Mouse (Mus musculus) heart, adult 9 months (tissue): Measurements from ENCODE around the gene Dnah6.
A peak's percentile ranks its signal among the peaks of the same experiment; 100 is the strongest.

Source experiments
- DNase-seq, 2 experiments: peaks; one replicate each; pipeline ENCODE4 v3.0.0; 2022; ENCODE audit warnings: low spot score in 2 of 2

Dnah6 gene

DNA sequence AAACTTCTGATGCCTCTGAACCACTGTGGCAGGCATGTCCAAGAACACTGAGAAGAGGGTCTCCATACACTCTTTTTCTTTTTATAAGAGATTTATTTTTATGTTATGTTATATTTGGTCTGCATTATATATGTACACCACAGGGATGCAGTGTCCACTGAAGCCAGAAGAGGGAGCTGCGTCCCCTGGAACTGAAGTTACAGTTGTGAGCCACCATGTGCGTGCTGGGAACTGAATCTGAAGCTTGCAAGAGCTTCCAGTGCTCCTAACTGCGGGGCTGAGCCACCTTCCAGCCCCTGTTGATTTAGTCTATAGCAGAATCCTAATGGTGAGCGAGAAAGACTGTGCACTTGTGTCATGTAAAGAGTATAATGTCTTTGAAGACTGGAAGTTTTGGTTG, 78.7 kb downstream of the Dnah6 start:
- no peak for DNase-seq

GRCm38 (mm10) chr6:73140836-73141235, 80.6 kb downstream of the Dnah6 start:
- no peak for DNase-seq

DNA sequence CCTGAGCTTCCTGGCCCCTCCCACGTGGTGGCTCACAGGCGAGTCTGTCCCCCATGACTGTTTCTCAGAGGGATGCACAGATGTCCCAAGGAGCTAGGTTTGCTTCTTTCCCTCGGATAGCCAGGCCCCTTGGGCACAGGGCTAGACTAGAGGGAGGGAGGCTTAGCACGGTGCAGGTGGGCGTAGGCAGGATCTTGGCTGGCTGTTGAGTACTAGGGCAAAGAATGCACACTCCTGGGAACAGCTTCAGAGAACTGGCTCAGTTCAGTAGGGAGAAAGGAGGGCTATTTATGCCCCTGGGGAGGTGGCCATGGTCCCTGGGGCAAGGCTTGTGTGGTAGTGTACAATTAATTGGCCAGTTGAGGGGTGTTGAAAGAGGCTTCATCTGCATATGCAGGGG, 88.7 kb downstream of the Dnah6 start:
- no peak for DNase-seq

GRCm38 (mm10) chr6:73127594-73127993, 93.9 kb downstream of the Dnah6 start:
- no peak for DNase-seq

DNA sequence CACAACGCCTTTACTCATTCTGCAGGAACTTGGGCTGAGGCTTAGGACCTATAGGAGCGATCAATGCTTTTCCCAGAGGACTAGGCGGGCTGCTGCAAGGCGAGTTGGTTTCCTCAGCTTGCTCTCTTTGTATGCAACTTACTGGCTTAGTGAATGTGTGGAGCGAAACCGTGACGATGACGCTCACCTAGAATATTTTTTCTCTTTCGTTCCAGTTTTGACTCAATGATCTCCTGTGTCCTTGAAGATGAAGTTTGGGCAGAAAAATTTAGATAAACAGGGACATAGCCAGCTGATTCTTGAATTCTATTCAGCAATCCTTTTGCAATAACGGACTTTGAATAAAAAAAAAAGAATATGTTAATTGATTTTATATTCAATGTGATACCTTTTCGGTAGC, 101.1 kb downstream of the Dnah6 start:
- DNase-seq = no peak

- no peak for DNase-seq
These were observed 107.6 kb downstream of the Dnah6 start for GRCm38 (mm10) chr6:73113898-73114297.

DNA sequence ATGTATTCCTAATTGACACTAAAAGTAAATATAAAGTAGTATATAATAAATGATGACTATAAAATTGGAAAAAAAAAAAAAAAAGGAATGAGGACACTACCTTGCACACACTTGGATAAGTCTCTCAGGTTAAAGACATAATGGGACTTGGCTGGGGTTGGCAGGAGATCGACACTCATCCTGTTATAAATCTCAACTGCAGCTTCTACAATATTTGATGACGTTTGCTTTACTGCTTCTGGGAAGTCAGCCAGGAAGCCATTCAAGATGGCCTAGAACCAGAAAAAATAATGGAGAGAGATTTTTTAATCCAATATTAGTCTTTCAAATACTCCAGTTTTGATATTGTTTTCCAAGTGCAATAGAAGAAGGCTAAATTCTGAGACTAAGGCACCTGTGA, 108.1 kb downstream of the Dnah6 start:
- DNase-seq = no peak

DNA sequence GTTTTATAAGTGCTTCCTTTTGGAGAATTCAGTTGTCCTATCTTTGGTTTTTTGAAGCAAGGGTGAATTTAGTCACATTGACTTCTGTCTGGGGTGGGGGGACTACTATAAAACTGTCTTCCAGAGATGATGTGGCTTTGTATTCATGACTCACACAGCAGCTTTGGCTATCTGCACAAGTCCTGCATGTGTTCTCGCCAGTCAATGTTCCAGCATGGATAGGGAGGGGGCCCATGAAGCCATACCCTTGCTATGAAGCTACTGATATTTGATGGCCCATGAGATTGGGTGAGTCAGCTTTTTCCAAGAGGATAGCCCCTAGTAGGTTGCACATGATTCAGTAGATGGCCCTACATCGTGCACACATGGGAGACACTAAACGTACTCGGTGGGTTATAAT, 128.3 kb downstream of the Dnah6 start:
- no peak for DNase-seq

DNA sequence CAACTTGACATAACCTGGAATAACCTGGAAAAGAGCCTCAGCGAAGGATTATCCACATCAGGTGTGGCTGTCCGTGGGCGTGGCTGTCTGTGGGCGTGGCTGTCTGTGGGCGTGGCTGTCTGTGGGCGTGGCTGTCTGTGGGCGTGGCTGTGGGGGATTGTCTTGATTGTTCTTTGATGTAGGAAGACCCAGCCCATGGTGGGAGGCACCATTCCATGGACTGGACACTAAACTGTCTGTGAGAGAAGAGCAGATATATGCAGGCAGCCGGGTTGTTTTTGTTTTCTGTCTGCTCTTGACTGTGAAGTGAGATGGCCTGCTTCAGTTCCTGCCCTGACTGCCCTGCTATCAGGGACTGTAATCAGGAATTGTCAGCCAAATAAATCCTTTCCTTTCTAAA, 130.6 kb downstream of the Dnah6 start:
- DNase-seq = no peak

DNA sequence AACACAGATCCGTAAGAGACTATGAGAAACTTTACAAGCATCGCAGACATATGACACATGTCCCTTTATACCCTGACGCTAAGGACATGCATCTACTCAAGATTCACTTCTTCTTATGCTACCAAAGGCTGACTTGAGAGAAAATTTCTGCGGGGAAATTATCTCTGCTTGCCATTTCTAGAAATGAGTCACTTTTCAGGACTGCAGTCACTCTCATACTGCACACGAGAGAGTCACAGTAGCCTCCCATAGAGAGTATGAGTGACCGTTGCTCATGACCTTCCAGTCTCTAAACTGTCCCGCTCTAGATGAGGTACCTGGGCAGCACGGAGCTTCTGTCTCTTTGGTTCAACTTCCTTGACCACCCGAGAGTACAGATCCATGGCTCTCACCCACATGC, 138.9 kb downstream of the Dnah6 start:
- no peak for DNase-seq

GRCm38 (mm10) chr6:73072093-73072786, 149.2 kb downstream of the Dnah6 start:
- no peak for DNase-seq

GRCm38 (mm10) chr6:73071214-73071613, 150.2 kb downstream of the Dnah6 start:
- no peak for DNase-seq

DNA sequence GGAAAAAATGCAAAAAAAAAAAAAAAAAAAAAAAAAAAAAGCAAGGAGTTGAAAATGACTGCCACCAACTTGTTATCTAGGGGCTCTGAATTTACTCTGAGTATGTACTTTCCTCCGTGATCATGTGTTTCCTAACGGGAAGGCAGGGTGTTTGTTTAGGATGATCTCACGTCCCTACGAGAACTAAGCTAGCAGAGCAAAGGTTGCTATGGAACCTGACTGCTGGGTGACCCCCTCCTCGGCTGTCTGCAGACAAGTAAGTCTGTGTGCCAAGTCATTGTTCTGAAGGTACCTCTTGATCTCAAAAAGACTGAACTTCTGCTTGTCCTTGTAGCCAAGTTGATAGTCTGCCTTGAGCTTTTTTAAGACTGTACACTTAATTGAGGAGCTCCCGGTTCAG, 150.8 kb downstream of the Dnah6 start:
- DNase-seq = peak; percentile 48 to 75

DNA sequence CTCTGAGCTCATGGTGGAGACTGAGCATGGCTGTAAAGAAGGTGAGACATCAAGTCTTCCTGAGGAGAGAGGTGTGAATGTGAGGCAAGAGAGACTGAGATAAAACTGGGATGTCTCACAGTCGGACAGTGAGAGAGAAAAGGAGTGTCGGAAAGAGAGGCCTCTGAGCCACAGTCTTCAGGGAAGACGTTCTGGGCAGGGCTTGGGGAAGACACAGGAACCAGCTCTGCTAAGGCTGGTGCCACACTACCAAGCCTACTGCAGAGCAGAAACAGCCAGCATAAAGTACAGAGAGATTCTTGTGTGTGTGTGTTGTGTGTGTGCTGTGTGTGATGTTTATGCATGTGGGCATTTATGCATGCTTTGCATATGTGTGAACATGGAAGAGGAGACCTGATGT, 156.9 kb downstream of the Dnah6 start:
- no peak for DNase-seq

DNA sequence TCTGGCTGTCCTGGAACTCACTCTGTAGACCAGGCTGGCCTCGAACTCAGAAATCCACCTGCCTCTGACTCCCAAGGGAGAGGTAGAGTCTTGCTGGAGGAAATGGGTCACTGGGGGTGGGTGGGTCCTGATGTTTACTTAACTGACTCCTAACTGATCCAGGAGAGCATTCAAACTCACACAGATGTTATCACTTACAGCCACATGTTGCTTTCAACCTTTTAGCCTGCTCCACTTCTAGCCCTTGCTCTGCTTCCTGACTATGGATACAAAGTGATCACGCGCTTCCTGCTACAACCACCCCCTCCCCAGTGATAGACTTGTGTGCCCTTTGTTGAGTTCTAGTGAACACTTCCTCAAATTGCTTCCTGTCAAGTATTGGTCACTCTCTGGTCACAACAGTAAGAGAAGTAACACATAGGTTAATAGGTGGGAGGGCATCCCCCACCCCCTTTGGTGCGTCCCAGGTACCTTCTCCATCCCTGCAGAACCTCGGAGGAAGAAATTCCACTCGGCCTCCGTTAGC, 161.8 kb downstream of the Dnah6 start:
- no peak for DNase-seq

GRCm38 (mm10) chr6:73059162-73059561, 162.3 kb downstream of the Dnah6 start:
- DNase-seq = no peak

GRCm38 (mm10) chr6:73055347-73055746, 166.1 kb downstream of the Dnah6 start:
- DNase-seq = no peak

DNA sequence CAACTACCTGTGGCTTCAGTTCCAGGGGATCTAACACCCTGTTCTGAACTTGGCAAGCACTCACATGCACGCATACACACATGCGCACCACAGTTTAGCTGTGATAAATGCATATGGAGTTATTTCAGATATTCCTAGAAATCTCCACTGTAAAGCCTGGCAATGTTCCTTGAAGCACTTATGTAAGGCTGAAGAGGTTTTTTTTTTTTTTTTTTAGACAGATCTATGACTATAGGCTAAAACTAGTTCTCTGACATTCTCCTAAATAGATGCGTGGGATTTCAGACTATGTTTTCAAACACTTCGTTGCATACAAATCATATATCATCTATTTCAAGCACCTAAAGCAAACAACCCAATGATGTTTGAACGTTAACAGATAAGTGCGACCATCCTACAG, 166.6 kb downstream of the Dnah6 start:
- no peak for DNase-seq

GRCm38 (mm10) chr6:73053526-73053925, 167.9 kb downstream of the Dnah6 start:
- DNase-seq = no peak

- DNase-seq = no peak
These were observed 174.2 kb downstream of the Dnah6 start for GRCm38 (mm10) chr6:73047259-73047658.

DNA sequence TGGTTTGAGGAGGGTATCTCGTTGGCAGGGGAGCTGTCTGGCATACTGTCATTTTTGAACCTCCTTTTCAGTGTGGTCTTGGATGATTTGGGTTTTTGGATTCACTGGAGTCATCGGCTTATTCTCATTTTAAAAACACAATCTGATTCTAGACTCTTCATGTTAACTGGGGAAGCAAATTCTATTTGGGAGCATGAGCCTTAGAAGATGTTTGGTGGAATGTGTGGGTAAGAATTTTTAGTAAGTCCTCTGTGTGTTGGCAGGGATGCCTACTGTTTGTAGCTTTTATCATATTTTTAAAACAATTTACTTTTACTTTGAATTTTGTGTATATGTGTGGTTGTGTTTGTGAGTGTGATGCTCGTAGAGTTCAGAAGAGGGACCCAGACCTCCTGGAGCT, 175.5 kb downstream of the Dnah6 start:
- DNase-seq = no peak

- DNase-seq = no peak
These were observed 179.2 kb downstream of the Dnah6 start for GRCm38 (mm10) chr6:73042278-73042677.

GRCm38 (mm10) chr6:73038291-73038690, 183.2 kb downstream of the Dnah6 start:
- DNase-seq = no peak

- DNase-seq = no peak
These were observed 192.6 kb downstream of the Dnah6 start for GRCm38 (mm10) chr6:73028853-73029252.
